Mouse (Mus musculus): ENCODE data around the gene Zfp428.

GRCm38 (mm10) chr7:24512355-24512754 lies 5.5 kb downstream of the Zfp428 start, which contains the start of gene AC161166.1:
- TF ChIP-seq GATA1 (IDR thresholded peaks at IDR 0.05; ENCODE audit: borderline replicate concordance, low read length) (no peak), FLI1 (IDR thresholded peaks at IDR 0.05; ENCODE audit: low read length) (no peak)

Measured in megakaryocyte, embryonic 14.5 days (primary cell).